Mouse (Mus musculus) heart, adult 9 months (tissue): ENCODE data around the gene Acadm.

Source experiments
- DNase-seq, 2 experiments: peaks; one replicate each; pipeline ENCODE4 v3.0.0; 2022; ENCODE audit warnings: low spot score in 2 of 2

The Acadm gene

DNA sequence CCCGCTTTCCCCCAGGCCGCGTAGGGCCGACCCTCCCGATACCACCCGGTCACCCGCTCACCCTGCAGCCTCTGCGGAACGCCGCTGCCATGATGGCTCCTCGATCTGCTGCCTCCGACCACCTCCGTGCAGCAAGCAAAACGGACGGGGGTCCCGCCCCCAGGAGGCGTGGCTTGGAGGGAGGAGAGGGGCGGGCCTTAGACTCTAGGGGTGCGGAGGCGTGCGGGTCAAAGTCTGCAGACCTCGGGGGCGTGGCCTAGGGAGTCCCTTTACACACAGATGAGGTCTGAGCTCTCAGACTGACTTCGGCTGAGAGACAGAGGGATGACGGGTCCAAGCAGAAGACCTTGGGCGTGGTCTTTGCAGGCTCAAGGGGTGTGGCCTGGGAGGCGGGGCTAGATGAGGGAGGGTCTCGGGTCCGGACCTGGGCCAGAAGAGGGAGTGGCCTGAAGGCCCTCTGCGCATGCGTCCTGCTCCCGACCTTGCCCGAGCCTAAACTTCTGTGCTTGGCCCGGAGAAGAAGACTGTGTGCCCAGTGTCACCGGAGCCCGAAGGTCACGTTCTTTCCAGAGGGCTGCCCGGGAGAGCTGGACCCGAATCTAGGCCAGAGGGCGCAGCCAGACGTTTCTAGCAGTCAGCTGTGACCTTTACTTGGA is at the start of gene Acadm:
TSS of gene Acadm (minus strand) at position 298 of the 656 bp plus-strand sequence.
- DNase-seq = peak; percentile 99

DNA sequence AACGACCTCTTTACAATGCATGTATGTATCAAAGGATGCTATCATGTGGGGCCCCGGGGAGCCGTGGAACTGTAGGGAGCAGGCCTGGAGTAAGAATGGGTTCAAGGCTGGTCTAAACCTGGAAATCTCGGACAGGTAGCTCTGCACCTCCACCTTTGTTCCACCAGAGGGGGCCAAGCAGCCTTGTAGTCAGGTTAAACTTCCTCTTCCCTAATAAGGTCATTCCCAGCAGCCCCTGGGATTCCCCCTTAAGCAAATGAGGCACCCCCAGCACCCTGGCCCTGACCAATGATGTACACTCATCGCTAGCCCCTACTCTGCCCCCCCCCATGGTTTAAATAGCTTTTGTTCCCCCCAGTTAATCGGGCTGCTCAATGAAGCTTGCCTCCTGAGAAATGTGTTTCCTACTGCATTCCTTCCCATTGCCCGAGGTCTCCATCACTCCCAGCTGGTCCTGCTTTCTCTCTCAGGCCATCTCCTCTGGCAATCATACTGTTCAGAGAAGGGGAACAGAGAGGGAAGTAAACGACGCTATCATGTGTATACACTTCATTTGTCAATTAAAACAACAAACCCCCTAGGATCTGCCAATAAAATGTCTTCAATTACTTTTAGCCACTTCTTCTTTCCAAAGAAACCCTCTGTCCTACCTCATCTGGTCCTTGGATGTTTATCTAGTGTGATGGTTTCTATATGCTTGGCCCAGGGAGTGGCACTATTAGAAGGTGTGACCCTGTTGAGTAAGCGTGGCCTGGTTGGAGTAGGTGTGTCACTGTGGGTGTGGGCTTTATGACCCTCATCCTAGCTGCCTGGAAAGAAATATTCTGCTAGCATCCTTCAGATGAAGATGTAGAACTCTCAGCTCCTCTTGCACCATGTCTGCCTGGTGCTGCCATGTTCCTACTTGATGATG is 40.3 kb upstream of the Acadm start:
- DNase-seq = no peak

DNA sequence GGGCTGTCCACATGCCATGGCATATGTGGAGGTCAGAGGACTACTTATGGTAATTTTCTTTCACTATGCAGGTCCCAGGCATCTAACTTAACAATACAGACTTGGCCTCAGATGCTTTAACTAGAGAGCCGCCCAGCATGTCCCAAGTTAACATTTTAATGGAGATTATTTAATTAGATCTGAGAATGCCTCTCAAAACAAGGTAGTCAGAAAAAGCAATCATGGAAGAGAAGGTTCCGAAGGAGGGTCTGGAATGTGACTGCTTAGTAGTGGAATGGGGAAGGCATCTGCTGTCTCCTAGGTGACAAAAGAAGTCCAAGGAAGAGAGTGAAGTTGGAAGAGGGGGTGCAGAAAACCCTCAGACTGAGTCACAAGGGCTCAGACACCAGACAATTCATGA is 36.2 kb upstream of the Acadm start:
- DNase-seq = no peak

DNA sequence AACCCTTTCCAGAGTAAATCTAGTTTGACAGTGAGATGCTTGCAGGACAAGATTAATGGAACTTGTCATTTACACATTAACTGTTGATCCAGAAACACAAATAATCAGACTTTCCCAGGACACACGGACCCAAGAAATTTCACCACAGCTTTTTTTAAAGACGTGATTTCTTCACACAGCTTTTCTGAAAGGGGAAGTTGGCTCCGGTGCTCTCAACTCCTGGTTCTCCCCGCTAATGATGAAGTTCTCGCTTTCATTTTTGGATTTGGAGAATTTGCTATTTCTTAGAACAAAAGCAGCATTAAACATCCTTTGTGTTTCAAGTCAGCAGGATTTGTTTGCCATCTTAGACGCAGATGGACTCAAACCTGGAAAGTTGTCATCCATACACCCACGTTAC is 31.4 kb upstream of the Acadm start:
- DNase-seq = no peak

DNA sequence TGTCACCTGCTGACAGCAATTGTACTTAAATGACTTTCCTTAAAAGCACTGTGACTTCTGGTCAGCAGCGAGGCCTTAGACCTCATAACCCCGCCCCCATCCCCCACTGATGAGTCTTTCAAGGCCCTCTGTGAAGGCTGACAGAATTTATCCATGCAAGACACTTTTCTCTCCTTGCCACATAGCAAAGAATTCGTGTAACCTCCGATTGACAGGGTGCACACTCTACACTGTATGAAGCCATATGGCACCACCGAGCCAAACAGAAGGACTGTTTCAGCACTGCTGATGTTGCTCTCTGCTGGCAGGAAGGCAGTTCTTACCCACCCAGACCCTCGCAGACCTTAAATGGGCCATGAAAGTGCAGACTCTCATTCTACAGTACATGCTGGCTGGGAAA is 30.6 kb upstream of the Acadm start:
- no peak for DNase-seq

DNA sequence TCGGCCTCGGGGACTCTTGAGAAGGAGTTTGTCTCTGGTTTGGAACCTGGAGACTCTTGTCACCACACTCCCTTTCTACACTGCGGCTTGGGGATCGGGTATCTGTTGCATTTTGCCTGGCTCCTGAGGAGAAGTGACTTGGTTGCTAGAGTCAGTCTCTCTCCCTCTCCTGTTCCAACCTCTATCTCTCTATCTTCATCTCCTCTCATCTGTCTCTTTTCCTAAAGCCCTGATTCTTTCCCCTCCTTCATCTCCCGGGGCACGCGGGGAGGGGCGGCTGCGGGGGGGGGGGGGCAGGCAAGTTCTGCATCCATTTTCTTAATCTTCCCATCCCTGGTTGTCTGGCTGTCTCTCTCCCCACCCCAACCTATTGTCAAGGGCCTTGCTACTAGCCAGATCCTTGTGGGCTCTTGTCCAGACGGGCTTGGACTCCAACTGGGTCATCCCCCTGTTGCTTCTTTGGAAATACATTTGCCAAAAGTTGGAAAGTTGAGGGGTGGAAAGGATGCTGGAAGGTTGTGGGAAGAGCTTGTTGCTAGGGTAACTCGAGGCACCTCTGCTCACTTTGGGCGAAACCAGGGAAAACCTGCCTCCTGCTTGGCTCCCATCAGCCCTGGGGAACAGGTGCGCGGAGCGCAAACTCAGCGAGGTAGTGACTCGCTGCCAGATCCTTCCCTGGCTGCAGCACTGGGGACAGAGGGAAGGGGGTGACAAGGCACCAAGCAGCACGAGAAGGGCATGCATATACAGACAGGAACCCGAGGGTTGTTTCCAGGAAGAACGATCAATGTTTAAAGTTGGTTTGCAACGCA is 29.7 kb upstream of the Acadm start:
- DNase-seq = no peak

DNA sequence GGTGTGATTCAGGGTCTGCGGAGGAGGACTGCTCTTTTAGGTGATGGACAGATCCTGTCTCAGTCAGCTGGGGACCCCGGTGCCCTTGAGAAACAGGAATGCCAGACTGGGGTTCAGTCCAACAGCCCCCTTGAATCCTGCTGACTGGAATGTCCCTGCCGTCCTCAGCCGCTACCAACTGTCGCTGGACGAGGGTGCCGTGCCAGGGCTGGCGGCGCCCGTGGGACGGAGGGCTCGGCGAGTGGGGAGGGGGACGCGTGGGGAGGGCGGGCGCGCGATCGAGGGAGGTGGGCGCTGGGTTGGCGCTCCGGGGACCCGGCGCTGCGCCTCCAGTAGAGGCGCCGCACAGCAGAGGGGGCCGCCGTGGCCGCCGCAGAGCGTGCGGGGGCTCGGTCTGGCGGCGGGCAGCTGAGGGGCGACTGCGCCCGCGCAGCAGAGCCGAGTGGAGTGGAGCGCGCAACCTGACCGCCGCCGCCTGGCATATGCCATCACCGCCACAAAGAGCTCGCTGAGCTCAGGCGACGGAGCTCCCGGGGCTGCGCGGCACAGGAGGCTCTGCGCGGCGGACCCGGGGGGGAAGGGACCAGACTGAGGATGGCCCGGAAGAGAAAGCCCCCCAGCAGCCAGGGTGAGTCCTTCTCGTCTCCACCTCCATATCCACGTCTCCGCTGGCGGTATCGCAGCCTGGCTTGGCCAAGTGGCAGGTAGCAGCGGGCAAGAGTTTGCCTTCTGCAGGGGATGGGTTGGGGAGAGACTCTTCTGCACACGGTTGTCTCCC is 28.9 kb upstream of the Acadm start, which contains the start of gene Slc44a5:
TSS of gene Slc44a5 (plus strand) at position 266 of the 778 bp plus-strand sequence.
- DNase-seq = no peak

DNA sequence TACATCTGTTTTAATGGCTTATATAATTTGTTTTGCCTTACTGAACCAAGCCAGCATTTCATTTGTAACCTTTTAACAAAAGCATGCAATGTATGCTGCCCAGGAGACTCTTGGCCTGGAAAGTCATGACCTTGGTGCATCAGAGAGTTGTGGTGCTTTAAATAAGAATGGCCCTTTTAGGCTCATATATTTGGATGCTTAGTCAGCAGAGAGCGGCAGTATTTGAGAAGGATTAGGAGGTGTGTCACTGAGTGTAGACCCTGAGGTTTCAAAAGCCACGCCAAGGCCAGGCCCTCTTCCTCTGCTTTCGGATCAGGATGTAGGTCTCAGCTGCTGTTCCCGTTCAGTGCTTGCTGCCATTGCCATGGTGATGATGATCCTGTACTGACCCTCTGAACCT is 25.0 kb upstream of the Acadm start:
- DNase-seq = no peak

DNA sequence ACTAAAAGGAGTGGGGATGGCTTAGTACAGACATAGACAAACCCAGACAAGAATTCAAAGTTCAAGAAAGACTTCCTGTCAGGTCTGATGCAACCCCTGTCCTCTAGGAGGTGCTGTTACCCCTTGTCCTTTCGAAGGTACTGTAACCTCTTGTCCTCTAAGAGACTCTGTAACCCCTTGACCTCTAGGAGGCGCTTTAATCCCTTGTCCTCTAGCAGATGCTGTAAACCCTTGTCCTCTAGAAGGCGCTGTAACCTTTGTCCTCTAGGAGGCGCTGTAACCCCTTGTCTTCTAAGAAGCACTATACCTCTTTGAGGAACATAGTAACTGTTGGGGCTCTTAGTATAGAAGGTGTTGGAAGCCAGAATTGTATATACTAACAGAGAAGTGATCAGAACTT is 24.1 kb upstream of the Acadm start:
- DNase-seq = no peak

DNA sequence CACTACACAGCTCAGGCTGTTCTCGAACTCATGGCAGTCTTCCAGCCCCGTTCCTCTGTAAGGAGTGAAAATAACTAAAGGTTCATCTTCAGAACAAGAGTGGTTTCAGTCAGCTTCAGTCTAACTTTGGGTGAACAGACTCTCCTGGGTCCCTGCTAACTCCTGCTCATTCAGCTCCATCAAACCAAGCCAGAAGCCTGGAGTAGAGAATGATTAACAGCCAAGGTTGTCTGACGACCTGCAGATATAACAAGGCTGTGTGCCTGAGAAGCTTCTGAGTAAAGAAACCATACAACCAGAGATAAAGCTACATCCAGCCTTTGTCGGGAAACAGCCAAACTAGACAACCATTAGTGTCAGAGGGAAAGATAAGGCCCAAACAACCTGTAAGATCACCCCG is 23.0 kb upstream of the Acadm start:
- no peak for DNase-seq

DNA sequence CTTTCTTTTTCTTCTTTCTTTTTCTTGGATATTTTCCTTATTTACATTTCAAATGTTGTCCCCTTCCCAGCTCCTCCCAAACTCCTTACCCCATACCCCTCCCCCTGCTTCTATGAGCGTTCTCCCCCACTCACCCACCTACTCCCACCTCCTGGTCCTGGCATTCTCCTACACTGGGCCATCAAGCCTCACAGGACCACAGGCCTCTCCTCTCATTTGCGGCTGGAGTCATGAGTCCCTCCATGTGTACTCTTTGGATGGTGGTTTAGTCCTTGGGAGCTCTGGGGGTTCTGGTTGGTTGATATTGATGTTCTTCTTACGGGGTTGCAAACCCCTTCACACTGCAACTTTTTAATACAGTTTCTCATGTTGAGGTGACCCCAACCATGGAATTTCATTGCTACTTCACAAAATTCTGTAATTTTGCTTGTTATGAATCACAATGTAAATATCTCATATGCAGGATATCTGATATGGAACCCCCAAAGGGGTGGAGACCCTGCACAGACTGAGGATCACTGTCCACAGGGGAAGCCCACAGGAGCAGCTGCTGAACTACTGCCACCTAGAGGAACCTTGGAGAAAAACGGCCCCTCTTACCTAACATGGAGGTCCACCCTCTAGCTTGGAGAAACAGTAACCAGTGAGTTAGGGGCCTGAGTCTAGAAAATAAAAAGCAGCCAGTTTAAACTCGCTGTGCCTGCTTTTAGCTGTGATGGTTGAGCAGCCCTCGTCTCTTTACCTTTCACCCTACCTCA is 17.4 kb upstream of the Acadm start:
- DNase-seq = no peak

DNA sequence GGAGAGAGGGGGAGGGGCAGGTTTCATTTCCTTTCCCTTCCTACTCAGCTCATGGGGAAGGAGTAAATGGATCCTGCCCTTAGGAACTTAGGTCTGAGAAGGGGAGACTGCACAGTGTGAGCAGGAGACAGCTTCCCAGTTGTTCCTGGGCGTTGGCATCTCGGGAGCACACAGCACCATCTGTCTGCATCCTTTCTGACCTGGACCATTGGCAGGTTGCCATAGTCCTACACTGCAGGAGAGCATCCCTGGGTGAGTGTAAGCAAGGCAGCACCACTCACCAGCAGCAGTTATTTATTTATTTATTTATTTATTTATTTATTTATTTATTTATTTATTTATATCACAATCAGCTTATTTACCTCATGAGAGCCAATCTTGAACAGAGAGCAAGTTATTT is 16.5 kb upstream of the Acadm start:
- DNase-seq = no peak

DNA sequence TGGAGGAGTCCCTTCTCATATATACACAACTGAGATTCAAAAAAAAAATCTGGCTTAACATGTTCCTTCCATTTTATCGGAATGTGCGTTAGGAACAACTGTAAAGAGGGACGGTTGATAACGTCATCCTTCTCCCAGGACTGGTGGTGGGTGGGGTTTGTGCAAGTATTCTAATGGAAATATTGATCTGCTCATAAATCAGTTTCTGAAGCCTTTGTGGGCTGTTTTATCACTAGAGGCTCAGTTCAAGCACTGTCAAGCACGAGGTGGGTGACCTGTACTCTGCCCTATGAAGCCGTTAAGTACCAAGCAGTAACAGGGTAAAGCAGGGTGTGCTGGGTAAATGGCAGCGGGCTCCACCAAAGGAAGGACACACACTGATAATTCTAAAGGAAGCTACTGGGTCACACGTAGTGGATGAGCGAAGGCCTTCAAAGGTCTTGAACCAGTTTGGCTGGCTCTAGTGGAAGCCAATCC is 15.3 kb upstream of the Acadm start:
- DNase-seq = no peak

DNA sequence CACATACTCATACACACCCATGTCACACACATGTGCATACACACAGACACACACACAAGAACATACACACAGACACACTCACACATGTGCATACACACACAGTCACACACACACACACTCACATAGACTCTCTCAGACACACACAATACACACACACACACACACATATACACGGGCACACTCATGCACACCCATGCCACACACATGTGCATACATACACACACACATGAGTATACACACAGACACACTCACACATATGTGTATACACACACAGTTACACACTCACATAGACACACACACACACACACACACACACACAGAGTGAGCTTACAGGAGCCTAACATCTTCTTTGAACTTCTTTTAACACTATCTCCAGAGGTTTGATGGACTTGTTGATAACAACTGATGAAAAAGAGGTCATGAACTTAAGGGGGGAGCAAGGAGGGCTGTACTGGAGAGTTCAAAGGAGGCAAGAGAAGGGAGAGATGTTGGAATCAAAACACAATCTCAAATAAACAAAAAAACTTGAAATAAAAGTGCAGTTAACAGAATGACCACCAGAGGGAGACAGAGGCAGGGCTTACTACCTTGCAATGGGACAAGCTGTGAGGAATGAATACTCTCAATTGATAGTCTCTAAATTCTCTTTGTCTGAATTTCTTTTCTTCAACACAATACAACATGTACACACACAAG is 14.8 kb upstream of the Acadm start:
- DNase-seq = no peak

DNA sequence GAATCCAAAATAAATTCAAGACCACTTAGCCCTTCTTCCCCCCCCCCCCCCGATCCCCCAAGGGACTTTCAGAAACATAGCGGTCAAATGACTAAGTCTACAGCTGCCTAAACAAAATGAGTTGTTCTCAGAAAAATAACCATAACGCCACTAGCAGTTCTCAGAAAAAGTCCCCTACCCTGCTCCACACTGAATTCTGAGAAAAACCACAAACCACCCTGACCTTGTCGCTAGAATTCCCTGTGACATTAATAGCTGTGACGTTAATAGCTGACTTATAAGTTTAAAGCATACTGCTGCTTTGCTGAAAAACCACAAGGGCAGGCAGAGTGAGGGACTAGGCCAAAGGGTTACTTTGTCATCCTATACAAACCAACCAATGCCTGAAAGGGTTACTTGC is 13.5 kb upstream of the Acadm start:
- DNase-seq = no peak

DNA sequence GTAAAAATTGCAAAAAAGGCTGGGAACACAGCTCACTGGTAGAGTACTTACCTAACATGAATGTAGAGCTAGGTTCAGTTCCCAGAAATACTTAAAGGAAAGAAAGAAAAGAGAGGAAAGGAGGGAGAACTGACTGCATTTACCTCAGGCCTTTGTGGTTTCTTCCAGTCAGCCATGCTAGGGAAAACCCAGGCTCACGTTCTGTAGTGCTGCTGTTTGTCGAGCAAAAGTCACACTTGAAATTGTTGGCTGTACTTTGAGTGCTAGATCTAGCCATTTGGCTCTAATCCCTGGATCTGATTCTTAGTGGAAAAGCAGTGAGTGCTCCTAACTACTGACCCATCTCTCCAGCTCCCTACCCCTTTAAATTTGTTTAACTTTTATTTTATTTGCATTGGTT is 3.7 kb upstream of the Acadm start:
- DNase-seq = no peak

DNA sequence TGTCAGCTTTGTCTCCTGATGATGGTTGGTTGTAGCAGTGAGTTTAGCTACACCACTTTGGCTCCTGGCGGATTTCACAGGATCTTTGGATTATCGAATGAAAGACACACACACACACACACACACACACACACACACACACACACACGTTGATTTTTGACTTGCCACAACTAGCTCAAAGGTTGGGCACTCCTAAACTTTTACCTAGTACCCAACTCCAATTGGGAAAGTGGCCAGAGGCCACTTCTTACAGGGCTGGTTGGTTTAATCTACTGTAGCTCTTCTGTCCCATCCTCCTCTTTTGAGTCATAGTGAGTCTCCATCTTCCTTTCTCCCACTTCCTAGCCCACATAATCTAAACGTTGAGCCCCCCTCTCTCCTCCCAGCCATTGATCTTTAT is 2.8 kb upstream of the Acadm start:
- no peak for DNase-seq

DNA sequence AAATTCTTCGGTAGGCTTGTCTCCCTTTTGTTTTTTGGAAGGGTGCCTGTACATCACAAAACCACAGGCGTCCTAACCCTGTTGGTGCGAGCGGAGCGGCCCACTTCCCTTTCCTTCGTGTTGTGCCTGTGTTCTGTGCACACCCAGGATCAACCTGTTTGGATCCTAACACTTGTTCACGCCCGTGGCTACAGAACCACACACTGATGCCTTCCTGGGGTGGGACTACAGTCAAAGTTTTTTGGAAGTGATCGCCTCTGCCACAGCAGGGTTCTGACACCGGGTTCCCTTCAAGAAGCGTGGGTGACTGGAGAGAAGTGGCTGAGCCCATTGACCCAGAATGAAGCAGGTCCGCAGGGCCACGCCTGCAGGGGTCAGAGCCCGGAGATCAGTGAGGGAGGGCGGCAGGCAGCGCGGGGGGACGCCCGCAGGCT is 514 bp downstream of the Acadm start:
- DNase-seq = no peak

DNA sequence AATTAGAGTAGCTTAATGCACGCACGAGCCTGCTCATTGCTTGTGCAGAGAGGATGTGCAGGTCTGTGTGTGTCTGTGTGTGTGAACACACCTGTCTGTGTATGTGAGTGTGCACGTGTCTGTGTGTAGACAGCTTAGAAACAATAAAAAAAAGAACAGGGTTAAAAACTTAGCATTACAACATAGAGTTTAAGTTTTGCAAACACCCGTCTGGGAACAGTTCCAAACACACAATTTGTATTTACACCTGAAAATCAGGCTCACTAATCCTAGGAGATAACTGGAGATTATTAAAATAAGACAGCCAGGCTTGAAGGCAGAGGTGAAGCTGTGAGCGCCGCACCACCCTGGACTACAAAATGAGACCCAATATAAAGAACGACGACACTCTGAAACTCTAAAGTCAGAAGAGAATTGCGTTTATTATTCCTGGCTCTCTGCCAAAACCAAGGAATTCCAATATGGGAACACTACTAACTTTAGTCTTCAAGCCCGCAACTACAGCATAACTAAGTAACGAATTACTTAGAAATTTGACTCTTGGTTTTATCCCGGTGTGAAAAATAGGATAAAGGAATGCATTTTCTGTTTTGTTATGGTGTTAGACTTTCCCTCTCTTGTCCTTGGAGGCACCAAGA is 1.3 kb downstream of the Acadm start:
- no peak for DNase-seq

DNA sequence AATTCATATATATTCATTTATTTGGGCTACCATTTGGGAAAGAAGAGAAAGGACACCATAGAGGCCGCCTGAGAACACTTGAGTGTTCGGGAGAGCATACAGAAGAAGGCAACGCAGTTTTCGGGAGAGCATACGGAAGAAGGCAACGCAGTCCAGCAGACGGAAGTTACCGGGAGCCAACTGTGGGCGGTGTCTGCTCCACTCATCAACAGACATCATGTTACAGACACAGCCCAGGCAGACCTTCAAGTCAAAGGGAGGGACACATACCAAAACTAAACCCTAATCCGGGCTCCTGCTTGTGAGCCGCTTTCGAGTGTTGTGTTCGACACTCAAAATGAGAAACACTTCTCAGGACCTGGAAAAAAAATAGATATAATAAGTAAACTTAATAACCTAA is 2.8 kb downstream of the Acadm start:
- peak in 1 of 2 experiments; percentile 55 for DNase-seq
